Mouse (Mus musculus): ENCODE measurements at regions not wholly inside any gene's neighbourhood (a gene's known extent, or its start where the extent isn't known, plus 50 kb on each side); places are given as distances from the start of the nearest gene placed in this dataset.

DNA sequence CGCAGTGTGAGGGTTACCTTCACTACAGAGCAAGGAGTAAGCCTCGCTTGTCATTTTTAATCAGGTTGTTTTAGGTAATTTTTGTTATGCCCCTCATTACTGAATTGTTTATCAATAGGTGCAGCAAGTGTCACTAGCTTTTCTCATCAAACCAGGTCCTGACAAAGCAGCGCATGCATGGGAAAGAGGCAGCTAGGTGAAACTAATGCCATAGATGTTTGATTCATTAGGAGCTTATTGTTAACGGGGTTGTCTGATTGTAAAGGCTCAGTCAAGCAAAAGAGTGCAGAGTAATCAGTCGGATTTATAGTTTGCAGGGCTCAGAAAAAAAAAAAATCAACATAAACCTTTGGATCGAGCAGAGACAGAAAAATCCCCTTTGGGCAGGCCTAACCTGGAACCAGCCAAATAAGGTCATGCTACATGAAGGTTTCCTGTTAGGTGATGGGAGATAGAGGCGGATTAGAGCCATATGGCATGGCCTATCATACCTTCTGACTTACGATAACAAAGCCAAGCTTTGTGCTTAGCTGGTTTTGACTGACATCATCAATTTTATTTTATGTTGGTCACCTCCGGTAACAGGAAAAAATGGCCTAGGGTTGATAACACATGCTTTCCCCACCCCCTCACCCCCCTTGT, 52.4 kb upstream of the Zeb2 start:
- no peak for DNase-seq

- DNase-seq: no peak
Observed at GRCm38 (mm10) chr2:45168606-45169005, 51.4 kb upstream of the Zeb2 start.

Measured in thymus, postnatal 25 days (tissue).